Mouse (Mus musculus) intestine, embryonic 16.5 days (tissue): Measurements from ENCODE around the gene Tapbp. TPM values are rescaled to one million over a fixed set of nuclear protein-coding genes. Genes with fewer than 3 reads are reported as not detected.
"Not testable (repeated sequence)": the region's sequence is repeated elsewhere in the genome, so short reads cannot be mapped to it uniquely, and the experiment has no call there.

ENCODE experiments used
- ATAC-seq: fragments of 200-750 bp; cut with Nextera tagmentation; 2 replicates; pipeline ENCODE4 v1.8.0; 2017; ENCODE audit warnings: moderate TSS enrichment, moderate library complexity
- H3K27ac ChIP-seq: fragments of 300-500 bp; sonication (generic); 2 replicates; pipeline ENCODE4 v1.5.1; 2014; ENCODE audit warnings: mild to moderate bottlenecking, low read length
- H3K27me3 ChIP-seq: fragments of 300-500 bp; sonication (generic); replicated peaks from 2 replicates; pipeline ENCODE4 v1.6.1; 2014; ENCODE audit warnings: low read length, control low read depth, mixed read lengths; ENCODE audit not compliant: control insufficient read depth, insufficient read depth
- H3K36me3 ChIP-seq: fragments of 300-500 bp; sonication (generic); 2 replicates; pipeline ENCODE4 v1.6.1; 2014; ENCODE audit warnings: low read length, control low read depth; ENCODE audit not compliant: control insufficient read depth, insufficient read depth
- H3K4me1 ChIP-seq: fragments of 300-500 bp; sonication (generic); 2 replicates; pipeline ENCODE4 v1.6.1; 2014; ENCODE audit warnings: low read length, control low read depth, mixed read lengths; ENCODE audit not compliant: control insufficient read depth, insufficient read depth
- H3K4me2 ChIP-seq: fragments of 300-500 bp; sonication (generic); 2 replicates; pipeline ENCODE4 v1.6.1; 2014; ENCODE audit warnings: low read depth, low read length, control low read depth
- H3K4me3 ChIP-seq: fragments of 300-500 bp; sonication (generic); 2 replicates; pipeline ENCODE4 v1.5.1; 2014; ENCODE audit warnings: mild to moderate bottlenecking, low read length
- H3K9ac ChIP-seq: fragments of 300-500 bp; sonication (generic); 2 replicates; pipeline ENCODE4 v1.6.1; 2014; ENCODE audit warnings: low read depth, low read length
- H3K9me3 ChIP-seq: fragments of 300-500 bp; sonication (generic); 2 replicates; pipeline ENCODE4 v1.6.1; 2016; ENCODE audit warnings: low read length, control low read depth; ENCODE audit not compliant: control insufficient read depth
- WGBS: fragments of 180-500 bp; shearing (Covaris S2); extraction: QIAGEN DNeasy Blood & Tissue Kit; methylation state at CpG from one replicate; pipeline ENCODE4 v1.1.7; 2014; 5-methylcytosine and 5-hydroxymethylcytosine counted together
- polyA plus RNA-seq: library from polyadenylated mRNA; unstranded; fragments of >200 nt; fragmentation: Nextera tagmentation; extraction: Ambion mirVana; gene quantifications from 2 replicates; pipeline ENCODE4 v1.2.1, GENCODE M21; 2015

Gene Tapbp
- 44.5 and 45.8 TPM in 2 replicates for polyA plus RNA-seq

DNA sequence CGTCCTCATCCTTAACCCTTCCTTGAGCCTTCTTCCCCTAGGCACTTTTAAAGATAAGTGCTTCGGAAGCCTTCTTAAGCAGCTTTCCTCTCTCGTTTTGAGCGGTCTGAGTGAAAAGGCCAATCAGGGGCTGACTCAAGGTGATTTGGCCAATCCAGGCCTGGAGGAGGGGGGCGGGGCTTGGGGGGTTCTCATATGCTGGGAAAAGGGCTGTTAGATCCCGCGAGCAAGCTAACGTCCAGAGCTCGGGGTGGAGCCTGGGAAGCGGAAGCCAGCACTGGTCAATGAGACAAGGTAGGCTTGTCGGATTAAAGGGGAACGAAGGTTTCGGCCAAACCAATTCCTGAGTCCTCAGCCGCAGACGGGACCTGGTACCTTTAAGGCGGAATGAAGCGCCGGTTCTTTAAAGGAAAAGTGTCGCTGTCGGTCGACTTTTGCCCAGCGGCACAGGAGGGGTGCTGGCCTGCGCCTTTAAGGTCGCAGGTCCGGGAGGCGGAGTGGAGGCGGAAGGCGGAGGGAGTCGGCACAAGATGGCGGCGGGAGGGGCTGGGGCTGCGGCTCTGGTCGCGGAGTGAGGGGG, at the start of gene Tapbp, which contains the start of gene Zbtb22:
Gene Tapbp, plus strand, starts transcription at position 229 of the 580 bp plus-strand sequence.
Gene Zbtb22, plus strand, starts transcription at position 234 of the 580 bp plus-strand sequence.
- peak; percentile 92 for ATAC-seq
- WGBS: 0% methylated on average over 26 of the region's 34 CpGs
- Histone ChIP-seq H3K4me2 (peak within 1 kb of the TSS; percentile 66), H3K4me3 (peak within 1 kb of the TSS; percentile 57), H3K4me1 (peaks cover 26% of the 10 kb centered on the region), H3K27me3 (no peaks in the 10 kb centered on the region), H3K9ac (peak within 1 kb of the TSS; percentile 71), H3K27ac (peak within 1 kb of the TSS; percentile 78), H3K36me3 (peaks cover 29% of the 10 kb centered on the region), H3K9me3 (no peaks in the 10 kb centered on the region)

DNA sequence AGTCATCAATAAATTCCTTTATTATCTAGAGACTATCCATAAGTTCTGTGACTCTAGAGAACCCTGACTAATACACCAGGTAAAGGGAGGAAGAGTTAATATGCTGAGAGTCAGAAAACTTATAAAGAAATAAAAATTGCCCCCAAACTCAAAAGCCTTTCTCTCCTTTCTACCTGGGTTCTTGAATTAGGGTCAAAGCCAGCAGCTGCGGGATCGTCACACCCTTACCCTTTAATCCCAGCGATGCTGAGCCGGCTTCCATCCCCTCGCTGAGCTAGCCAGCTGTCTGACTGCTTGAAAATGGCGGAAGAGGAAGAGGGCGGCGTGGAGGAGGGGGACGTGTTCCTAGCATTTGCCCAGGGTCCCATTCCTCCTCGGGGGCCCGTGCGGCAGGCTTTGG, 42.2 kb upstream of the Tapbp start, which contains the start of gene Gm7029:
Gene Gm7029, plus strand, starts transcription at position 301 of the 400 bp plus-strand sequence.
- ATAC-seq, H3K9ac ChIP-seq, H3K27ac ChIP-seq, H3K9me3 ChIP-seq, H3K27me3 ChIP-seq, H3K36me3 ChIP-seq, H3K4me2 ChIP-seq, H3K4me3 ChIP-seq, H3K4me1 ChIP-seq: not testable (repeated sequence)
- 89% methylated on average over 3 of the region's 12 CpGs for WGBS

DNA sequence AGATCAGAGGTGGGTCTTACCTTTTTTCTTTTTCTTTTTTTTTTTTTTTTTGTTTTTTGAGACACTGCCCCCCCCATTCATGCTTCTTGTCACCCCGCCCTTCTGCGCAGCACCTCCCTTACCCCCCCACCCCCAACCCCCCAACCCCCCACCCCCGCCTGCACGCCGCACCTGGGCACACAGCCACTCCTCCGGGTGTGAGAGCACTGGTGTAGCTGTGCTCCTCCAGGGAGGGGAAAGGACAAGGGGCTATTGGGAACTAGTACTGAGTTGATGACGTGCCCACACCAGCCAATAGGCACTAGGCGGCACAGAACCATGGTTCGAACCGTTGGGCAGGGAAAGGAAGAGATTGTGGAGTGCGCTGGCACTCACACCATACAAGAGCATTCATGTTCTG, 41.3 kb upstream of the Tapbp start:
- WGBS: 92% methylated on average over 8 of the region's 11 CpGs
- ATAC-seq: no peak
- Histone ChIP-seq H3K27me3 (no peaks in the 10 kb centered on the region), H3K27ac (no peak overlapping the region), H3K4me2 (no peak overlapping the region), H3K9me3 (no peaks in the 10 kb centered on the region), H3K4me3 (no peak overlapping the region), H3K9ac (no peak overlapping the region), H3K36me3 (no peaks in the 10 kb centered on the region), H3K4me1 (no peaks in the 10 kb centered on the region)

DNA sequence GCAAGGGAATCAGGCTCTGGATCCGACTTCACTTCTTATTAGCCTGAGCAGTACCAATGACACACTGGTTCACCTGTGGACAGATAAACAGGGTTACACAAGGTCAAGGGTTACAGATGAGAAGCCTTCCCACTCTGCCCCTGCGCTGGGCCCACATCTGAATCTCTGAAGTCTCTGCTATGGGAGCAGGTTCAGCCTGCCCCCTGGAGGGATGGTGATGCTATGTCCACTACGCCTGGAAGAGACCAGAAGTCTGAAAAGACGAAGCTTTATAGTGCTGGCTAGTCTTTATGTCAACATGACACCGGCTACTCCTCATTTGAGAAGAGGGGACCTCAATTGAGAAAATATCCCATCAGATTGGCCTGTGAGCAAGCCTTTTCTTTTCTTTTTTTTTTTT, 39.9 kb upstream of the Tapbp start:
- 71% methylated on average over 5 of the region's 5 CpGs for WGBS

DNA sequence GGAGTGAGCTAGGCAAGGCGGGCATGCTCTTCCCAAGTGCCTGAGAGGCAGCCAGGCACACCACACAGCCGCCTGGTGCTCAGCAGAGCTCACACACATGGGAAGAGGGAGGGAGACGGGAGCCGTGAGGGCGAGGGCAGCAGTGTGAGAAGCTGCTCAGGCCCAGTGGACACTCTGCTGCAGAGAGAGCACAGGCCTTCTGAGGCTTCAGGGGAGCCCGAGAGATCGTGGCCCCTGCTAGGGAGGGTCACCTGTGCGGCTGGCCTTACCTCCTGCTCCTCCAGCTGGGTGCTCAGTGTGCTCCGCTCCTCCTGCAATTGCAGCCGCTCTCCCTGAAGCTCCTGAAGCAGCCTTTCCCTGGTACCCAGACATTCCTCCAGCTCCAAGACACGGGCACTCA, 31.4 kb upstream of the Tapbp start:
- H3K27me3 ChIP-seq, ATAC-seq, H3K36me3 ChIP-seq, H3K4me1 ChIP-seq, H3K9ac ChIP-seq, H3K27ac ChIP-seq, H3K4me2 ChIP-seq, H3K4me3 ChIP-seq, H3K9me3 ChIP-seq: not testable (repeated sequence)
- 94% methylated on average over 10 of the region's 11 CpGs for WGBS

More for the DNA sequence above, 39.9 kb upstream of the Tapbp start:
- not testable (repeated sequence) for ATAC-seq, H3K4me2 ChIP-seq, H3K4me1 ChIP-seq, H3K9me3 ChIP-seq, H3K27me3 ChIP-seq, H3K9ac ChIP-seq, H3K36me3 ChIP-seq, H3K27ac ChIP-seq, H3K4me3 ChIP-seq

DNA sequence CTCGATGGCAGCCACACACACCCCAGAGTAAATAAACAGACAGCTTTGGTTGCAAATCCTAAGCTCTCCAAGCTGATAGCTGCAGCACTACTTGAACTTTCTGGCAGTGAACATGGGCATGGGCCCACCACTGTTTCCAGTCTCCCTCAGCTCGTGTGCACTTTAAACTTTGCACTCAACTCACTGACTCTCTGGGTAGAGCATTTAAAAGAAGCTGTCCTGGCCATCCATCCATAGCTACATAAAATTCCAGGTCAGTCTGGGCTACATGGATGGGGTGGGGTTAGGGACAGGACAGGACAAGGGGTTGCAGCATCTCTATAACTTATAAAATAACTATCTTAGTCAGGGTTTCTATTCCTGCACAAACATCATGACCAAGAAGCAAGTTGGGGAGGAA, 27.9 kb upstream of the Tapbp start:
- not testable (repeated sequence) for H3K9ac ChIP-seq, H3K36me3 ChIP-seq, ATAC-seq, H3K4me2 ChIP-seq, H3K27me3 ChIP-seq, H3K4me3 ChIP-seq, H3K27ac ChIP-seq, H3K9me3 ChIP-seq, H3K4me1 ChIP-seq
- 34% methylated on average over 2 of the region's 2 CpGs for WGBS

DNA sequence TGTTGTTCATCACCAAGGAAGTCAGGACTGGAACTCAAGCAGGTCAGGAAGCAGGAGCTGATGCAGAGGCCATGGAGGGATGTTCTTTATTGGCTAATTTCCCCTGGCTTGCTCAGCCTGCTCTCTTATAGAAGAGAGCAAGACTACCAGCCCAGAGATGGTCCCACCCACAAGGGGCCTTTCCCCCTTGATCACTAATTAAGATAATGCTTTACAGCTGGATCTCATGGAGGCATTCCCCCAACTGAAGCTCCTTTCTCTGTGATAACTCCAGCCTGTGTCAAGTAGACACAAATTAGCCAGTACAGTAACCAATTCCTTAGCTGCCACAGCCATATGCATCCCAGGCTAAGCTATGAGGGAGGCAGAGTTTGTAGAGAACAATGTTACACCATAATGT, 27.5 kb upstream of the Tapbp start:
- H3K27me3 ChIP-seq, H3K9ac ChIP-seq, ATAC-seq, H3K4me1 ChIP-seq, H3K36me3 ChIP-seq, H3K4me3 ChIP-seq, H3K9me3 ChIP-seq, H3K27ac ChIP-seq: not testable (repeated sequence)
- 0 out of 2 replicates have a peak overlapping the region, but pooled peaks have one; percentile 19 for H3K4me2 ChIP-seq

DNA sequence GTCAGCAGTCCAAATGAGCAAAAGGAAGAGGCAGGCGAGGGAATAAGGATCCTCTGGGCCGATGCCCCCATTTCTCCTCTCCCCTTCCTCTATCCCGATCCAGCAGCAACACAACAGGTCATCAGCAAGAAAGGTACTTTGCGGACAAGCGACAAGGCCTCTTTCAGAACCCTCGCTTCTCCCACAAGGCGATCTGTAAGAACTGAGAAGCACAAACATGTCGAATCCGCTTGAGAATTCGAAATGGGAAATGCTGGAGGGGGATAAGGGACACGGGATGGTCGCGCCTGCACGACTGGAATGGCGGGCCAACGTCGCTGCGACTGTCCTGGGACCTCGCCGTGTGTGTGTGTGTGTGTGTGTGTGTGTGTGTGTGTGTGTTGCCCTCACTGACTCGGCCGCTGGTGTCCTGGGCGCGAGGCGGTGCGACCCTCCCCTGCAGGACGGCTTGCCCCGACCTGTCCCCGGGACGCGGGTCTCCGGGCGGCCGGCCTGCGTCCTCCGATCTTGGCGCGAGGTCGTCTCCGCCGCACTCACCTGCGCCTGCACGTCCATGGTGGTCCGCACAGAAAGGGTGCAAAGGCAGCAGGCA, 25.7 kb upstream of the Tapbp start:
- not testable (repeated sequence) for H3K36me3 ChIP-seq, H3K9me3 ChIP-seq, H3K27me3 ChIP-seq, H3K4me1 ChIP-seq, H3K27ac ChIP-seq
- WGBS: under 1% methylated on average over 38 of the region's 44 CpGs
- peak overlapping the region; percentile 73 for H3K9ac ChIP-seq
- H3K4me3 ChIP-seq: peak overlapping the region; percentile 64
- ATAC-seq: peak; percentile 36
- peak overlapping the region; percentile 58 for H3K4me2 ChIP-seq

DNA sequence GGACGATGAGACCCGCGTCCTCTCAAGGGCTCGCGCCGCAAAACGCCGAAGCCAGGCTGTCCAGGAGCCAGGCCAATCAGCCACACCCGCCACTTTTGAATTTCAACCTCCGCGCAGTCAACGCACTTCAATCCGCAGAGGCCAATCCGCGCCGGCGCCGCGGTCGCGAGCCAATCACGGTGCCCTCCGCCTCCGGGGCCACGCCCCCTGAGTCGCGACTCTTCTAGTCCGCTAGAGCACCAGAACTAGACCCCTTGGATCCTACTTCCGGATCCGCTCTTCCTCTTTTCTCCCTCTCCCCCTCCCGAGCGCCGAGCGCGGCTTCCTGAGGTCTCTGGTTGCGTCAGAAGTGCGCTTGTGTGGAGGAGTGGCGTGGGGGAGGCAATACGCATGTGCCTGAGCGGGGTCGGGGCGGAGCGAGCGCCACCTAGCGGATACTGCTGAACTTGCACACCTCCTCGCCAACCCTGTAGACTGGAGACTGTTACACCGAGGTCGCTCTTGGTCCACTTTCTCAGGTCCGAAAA, 25.1 kb upstream of the Tapbp start, which contains the start of gene Kifc1:
Gene Kifc1, minus strand, starts transcription at position 129 of the 527 bp plus-strand sequence.
- WGBS: under 1% methylated on average over 49 of the region's 49 CpGs
- H3K9ac ChIP-seq: peak within 1 kb of the TSS; percentile 73
- no peaks in the 10 kb centered on the region for H3K27me3 ChIP-seq
- peak; percentile 99 for ATAC-seq
- peak within 1 kb of the TSS; percentile 58 for H3K4me2 ChIP-seq
- no peaks in the 10 kb centered on the region for H3K9me3 ChIP-seq
- H3K27ac ChIP-seq: no peak within 1 kb of the TSS
- peaks cover 10% of the 10 kb centered on the region for H3K4me1 ChIP-seq
- no peaks in the 10 kb centered on the region for H3K36me3 ChIP-seq
- H3K4me3 ChIP-seq: peak within 1 kb of the TSS; percentile 64
